Mouse (Mus musculus): Measurements from ENCODE around the gene Fam120a.

DNA sequence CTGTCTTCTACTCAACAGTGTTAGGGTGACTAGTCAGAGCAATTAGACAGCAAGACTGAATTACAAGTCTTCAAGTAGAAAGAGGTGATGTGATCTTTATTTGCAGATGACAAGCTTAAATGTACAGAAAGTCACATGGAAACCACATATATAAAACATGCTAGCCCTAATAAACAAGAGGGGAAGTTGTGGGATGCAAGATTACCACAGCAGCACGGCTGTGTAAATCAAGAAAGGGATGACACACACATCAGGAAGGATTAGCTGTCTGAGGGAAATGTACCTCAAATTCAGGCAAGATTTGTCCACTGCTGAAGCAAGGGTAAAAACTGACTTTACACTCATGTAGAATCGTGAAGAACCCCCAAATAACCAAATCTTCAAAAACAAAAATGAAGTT is 129.5 kb downstream of the Fam120a start:
- no peak for TF ChIP-seq FLI1 (IDR thresholded peaks at IDR 0.05; ENCODE audit: low read length)
- TF ChIP-seq GATA1 (IDR thresholded peaks at IDR 0.05; ENCODE audit: borderline replicate concordance, low read length), result no peak

Measured in megakaryocyte, embryonic 14.5 days (primary cell).